Mouse (Mus musculus) c-Kit-positive CD71-negative TER-119-negative erythroid progenitor cells, embryonic 14.5 days (primary cell): ENCODE measurements at regions not wholly inside any gene's neighbourhood (a gene's known extent, or its start where the extent isn't known, plus 50 kb on each side); places are given as distances from the start of the nearest gene placed in this dataset.
A peak's percentile ranks its signal among the peaks of the same experiment; 100 is the strongest.

ENCODE experiments used
- DNase-seq: peaks from one replicate; pipeline ENCODE4 v3.0.0-alpha.2; 2013; ENCODE audit warnings: low read depth

DNA sequence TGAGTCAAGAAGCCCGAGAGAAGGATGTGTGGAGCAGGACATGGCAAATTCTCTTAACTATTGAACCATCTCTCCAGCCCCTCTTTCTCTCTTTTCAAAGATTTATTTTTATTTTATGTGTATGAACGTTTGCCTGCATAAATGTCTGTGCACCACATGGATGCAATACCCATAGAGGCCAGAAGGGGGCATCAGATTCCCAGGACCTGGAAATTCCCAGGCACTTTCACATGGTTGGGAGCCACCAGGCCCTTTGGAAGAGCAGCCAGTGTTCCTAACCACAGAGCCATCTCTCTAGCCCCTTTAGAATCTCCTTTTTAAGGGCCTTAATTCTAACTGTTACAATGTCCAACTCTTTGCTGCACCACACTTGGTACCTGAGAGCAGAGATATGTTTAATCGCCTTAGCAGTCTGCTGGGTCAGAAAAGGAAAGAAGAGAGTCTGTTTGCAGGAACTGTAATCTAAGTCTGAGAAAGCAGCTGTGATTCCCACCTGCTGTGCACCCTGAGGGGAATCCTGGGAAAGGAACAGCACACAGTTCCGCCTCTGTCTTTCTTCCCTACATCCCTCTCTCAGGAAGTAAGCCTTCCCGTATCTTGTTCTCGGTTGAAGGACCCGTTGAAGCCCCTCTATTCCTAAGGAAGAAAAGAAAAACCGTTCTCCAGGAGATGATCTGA is 186.8 kb downstream of the Katnal1 start:
- no peak for DNase-seq

DNA sequence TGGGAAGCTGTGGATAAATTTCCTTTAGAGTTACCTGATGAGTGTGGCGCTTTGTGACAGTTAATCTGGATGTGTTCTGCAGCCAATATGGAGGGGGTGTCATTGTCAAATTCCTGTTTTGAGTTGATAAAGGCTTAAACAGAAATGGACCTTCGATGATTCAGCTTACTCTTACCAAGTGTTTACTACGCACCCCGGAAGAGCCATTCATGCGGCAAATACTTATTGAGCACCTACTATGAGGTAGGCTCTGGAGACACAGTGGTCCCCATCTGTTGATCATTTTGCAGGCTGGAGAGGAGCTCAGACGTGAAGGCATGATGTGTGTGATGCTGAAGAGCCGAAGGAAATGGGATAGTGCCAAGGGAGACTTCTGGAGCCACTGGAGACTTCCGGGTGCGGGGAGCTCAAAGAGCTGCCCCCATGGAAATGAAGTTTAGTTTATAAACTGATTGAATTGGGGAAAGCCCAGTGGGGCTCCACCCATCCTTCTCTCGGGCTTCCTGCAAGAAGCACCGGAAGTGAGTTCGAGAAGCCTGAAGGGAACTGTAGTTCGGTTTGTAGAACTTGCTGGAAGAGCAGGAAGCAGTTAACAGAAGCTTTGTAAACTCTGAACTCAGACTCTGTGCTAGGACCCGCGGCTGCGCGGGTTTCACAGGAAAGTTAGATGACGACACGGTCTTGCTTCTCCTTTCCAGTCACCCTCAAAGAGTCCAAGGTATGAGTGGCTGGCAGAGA is 187.7 kb downstream of the Katnal1 start:
- no peak for DNase-seq

DNA sequence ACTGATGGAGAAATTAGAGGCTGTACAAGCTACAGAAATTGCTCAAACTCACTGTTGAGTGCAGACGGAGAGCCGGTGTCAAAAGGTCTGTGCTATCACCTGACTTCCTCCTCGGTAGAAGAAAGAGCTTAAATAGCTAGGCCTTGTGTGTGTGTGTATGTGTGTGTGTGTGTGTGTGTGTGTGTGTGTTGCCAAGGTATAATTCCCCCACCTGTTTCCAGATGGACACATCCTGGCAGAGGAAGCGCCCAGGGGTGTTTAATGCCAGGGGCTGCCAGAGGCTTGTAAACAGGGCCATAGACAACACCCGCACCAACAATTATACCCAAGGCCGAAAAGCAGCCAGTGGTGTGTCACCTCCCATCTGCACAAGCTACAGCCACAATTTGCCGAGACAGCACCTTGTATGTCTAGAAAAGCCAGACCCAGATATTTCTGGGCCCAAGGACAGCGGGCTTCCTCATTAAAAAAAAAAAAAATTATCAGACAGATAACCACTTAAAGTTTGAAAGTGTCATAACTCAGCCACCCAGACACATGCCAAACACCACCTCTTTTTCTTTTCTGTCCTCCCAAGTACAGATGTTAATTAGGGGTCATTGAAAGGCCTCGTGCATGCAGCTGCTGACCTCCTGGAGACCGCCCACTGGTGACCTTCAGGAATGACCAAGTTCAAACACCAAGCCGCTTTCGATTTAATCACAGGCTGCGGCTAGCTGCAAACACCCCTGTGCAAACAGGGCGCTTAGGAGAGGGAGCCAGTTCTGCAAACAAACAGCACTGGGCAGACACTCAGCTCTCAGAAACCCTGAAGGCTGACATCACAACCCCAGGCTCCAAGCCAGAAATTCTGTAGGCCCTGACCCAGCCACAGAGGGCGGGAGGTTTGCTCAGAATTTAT is 188.0 kb upstream of the Ubl3 start:
- no peak for DNase-seq

DNA sequence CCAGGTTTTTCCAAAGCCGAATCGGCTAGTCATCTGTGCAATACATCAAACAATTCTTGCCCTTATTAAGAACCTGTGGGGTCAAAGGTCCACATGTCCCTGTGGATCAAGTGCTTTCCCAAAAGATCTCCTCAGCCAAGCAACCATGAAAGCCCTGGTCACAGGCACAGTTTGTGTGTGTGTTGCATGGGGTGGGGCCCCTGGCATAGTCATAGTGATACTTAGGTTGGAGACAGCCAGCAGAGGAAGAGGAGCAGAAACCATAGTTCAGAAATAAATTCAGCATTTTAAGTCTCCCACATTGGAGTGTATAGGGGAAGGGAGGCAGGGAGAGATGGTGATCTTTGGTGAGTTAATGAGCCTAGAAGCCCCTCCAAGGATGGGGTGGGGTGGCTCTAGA is 187.1 kb upstream of the Ubl3 start:
- DNase-seq, result no peak

DNA sequence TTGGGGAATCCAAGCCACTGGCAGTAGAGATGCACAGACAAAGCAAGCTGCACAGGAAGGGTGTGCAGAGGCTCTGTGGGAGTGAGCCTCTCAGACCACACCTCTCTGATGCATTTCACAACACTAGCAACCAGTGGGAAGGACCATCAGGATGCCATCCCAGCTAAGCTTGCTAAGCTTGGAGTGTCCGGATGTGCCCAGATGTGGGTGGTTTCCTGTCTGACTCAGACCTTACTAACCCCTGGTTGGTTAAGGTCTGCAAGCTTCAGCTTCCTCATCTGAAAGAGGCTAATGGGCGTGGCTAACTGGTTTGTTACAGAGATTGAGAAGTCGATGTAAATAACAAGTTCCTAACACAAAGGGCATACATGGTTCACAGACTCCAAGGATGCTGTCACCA is 186.6 kb upstream of the Ubl3 start:
- peak; percentile 83 for DNase-seq

DNA sequence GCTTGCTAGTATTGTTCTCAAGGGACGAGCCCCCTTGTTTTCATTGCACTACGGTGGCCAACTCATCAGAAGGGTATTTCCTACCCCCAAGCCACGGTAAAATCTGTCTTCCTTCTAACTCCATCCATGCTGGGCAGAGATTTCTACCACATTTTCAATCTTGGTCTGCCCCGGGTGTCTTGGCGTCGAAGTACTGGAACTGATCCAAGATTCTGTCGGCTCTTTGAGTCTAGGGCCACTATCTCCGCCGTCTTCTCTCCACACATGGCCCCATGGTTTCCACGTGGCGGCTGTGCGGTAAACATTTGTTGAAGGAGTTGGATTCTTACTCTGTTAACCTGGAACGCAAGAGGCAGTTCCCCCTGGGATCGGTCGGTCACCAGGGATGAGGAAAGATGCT is 177.0 kb upstream of the Ubl3 start:
- DNase-seq, result no peak

DNA sequence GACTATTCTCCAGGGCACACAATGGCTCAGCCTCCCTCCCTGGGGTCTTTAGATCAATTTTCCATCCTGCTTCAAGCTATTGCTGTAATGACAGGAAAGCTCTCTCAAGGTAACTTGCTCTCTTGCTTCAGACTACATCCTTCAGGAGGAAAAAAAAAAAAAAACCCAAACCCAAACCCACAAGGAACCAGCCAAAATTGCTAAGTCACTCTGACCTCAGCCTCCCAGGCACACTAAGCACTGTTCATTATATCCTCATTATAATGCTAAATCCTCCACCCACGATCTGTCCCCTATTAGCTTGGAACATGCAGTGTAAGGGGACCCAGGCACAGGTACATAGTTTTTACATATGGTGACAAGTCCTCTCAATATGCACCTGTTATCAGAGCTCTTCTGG is 175.9 kb upstream of the Ubl3 start:
- DNase-seq, result no peak

DNA sequence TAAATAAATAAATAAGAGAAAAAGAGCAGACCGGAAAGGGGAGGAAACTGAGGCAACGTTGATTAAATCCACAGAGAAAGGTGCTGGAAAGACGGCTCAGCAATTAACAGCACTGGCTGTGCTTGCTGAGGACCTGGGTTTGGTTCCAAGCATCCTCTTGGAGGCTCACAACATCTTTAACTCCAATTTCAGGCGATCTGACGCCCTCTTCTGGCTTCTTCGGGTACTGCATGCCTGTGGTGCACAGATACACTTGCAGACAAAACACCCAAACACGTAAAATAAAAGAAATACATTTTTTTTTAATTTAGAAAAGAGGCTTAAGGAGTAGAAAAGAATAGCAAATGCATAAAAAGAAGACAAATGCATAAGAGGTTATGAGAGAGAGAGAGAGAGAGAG is 173.9 kb upstream of the Ubl3 start:
- no peak for DNase-seq

DNA sequence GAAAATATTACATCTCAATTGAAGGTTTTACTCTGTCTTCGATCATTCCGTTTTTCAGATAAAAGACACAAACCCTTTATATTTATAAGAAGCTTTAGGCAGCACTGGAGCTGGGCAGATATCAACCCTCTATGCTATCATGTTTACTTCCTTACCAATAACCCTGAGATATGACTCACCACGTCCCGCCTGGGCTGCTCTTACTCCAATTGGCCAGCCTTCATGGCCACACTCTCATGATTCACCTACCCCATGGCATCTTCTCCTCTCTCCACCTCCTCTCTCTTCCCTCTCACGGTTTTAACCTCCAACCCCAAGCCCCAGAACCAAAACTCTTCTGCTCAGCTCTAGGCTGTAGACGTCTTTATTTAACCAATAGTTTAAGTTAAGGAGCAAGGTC is 171.9 kb upstream of the Ubl3 start:
- DNase-seq, result no peak

DNA sequence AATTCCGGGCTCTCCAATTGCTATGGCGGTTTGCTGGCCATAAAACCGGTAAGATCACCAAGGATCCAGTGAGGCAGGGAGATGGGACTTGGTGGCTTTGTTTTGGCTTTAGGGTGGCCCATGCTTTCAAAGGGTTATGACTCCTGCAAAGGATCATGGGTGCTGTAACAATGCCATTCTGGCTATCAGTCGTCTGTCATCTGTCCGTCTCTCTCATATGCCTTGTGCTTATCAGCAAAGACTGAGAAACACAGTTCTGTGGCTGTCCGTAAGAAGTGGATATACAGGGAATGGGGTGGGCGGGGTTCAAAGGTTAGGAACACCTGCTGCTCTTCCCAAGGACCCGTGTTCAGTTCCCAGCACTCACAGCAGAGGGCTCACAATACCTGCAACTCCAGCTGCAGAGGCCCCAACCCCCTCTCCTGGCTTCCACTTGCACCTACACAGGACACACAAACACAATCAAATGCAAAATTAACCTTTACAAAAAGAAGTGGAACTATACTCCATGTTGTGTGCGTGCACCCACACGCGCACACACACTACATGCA is 171.2 kb upstream of the Ubl3 start:
- DNase-seq, result no peak

DNA sequence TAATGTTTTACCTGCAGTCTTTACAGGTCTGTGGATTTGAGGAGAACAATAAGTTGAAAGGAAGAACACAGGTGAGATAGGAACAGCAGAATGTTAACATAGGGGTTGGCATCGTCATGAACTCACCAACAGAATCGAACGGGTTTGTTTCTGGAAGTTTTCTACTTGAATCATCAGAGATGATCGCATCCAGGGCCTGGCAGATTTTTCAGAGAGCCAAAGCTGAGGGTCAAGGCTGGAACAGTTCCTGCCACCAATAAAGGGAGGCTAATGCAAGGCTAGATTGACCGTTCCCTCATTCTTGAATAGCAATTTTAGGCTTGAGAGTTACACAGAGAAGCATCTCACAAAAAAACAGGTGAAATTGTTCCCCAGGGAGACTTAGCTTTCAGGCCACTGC is 168.0 kb upstream of the Ubl3 start:
- DNase-seq, result no peak

DNA sequence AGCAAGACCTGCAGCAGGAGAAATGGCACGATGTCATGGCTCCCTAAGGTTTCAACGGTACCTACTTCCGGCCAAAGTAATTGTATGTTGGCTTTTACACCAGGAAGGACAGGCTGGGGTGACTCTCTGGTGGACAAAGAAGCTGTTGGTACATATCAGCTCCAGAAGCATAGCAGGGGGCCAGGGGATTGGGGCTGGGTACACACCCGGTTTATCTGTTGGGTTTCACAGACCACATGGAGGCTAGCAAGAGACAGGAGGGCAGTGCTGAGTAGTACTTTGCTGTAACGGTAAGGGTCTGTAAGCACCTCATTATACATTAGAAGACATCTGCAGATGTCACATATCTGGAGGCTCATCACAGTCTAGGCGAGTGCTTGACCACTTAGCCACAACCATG is 164.0 kb upstream of the Ubl3 start:
- no peak for DNase-seq

DNA sequence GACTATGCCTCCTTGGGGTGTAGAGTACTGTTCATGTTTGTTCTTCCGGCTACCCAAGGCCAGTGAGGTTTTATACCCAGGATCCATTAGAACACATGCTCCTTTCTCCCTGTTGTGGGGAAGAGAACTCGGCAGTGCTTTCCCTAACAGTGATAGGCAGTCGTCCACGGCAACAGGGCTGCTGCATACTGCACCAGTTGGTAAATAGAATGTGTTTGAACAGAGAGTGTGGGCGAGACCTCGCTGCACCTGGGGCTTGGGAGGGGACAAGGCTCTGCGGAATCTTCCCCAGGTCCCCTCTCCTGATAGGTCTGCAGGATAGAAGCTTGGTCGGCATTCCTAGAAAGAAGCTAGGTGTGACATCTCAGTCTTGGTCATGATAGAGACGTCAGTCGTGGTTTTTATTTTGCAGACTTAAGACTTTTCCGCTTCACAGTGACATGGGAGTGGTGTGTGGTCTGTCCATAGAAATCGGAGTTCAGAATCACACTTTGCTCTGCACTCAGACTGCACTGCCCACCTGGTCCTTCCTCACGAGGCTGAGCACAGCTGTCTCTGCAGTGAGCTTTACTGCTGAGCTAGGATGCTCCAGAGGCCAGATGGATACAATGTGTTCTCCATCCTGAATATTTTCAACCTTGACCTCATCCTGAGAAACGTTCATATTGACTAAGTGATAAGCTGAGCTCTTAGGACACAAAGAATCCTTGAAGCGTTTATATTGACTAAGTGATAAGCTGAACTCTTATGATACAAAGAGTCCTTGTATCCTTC is 162.8 kb upstream of the Ubl3 start:
- no peak for DNase-seq

DNA sequence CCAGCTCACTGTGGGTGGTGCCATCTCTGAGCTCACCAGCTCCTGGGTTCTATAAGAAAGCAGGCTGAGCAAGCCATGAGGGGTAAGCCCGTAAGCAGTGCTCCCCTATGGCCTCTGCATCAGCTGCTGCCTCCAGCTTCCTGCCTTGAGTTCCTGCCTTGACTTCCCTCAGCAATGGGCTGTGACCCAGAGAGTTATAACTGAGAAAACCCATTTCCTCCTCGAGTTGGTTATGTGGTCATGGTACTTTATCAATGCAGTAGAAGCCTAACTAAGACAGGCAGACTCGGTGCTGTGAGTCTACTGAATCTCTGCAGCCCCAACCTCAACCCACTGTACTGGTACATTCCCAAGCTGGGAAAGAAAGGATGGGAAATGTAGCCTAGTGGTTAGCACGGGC is 162.2 kb upstream of the Ubl3 start:
- DNase-seq, result no peak

DNA sequence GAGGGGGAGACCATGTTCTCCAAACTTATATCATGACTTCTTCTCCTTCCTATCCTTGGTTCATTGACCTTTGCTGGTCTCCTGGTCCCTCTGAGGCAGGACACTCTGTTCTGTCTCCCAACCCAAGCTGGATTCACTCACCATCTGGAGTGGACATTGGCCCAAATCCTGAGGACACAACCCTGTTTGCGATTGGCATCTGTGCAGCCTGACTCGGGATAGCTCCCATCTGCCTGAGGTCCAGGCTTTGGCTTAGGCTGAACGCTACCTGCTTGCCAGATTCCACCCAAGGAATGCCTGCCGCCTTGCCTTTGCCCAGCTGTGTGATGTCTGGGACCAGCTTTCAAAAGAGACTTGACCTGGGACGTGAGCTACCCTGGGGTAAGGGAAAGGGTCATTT is 161.2 kb upstream of the Ubl3 start:
- no peak for DNase-seq

DNA sequence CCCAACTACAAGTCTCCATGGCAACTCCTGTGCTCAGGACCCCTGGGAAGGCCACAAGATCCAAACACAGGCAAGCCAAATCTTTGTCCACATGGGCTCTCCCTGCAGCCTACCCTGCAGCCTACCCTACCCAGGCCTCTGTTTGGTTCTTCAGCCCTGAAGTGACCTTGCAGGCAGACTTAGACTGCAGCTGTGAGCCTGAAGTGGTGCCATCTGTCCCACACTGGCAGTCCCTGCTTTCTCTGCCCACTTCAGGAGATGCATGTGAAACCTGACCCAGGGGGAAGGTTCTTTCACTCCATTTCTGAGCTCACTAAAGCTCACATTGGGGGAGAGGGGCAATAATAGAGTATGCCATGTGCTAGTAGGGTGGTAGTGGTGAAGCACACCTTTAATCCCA is 160.4 kb upstream of the Ubl3 start:
- no peak for DNase-seq

DNA sequence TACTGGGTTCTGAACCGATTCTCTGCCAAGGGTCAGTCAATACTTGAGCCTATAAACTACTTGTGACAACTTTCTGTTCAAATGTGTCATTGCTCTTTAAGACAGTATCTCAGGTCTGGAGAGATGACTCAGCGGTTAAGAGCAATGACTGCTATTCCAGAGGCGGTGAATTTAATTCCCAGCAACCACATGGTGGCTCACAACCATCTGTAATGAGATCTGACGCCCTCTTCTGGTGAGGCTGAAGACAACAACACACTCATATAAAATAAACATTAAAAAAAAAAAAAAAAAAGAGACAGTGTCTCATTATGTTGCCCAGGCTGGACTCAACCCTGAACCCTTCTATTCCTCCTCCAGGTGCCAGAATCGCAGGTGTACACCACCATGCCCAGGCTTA is 159.0 kb upstream of the Ubl3 start:
- DNase-seq, result no peak

DNA sequence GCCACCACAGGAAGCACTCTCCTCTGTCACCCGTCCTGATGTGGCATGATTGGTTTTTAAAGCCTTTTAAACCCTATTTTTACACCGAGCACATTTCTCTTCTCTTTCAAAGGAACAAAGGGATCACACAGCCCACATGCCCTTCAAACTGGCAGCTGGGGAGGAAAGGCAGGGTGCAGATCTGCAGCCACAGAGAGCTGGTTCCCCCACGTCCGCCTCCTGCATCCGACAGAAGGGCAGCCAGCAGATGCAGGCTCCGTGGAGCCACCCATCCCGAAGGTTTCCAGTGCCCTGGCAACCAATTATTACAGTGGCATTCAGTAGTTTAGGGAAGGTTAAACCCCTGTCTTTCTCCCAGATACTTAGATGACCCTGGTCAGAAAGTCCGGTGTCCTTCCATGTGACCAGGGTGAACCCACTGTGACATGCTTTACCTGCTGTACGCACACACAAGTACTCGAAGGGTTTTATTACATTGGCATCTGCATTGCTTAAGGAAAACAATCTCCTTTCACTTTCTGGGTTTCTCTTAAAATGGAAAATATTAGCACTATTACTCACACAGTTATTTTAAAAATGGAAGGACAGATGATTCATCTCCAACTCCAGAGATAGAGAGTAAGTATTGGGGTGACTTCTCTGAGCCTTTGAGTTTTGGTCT is 156.7 kb upstream of the Ubl3 start:
- DNase-seq, result no peak

DNA sequence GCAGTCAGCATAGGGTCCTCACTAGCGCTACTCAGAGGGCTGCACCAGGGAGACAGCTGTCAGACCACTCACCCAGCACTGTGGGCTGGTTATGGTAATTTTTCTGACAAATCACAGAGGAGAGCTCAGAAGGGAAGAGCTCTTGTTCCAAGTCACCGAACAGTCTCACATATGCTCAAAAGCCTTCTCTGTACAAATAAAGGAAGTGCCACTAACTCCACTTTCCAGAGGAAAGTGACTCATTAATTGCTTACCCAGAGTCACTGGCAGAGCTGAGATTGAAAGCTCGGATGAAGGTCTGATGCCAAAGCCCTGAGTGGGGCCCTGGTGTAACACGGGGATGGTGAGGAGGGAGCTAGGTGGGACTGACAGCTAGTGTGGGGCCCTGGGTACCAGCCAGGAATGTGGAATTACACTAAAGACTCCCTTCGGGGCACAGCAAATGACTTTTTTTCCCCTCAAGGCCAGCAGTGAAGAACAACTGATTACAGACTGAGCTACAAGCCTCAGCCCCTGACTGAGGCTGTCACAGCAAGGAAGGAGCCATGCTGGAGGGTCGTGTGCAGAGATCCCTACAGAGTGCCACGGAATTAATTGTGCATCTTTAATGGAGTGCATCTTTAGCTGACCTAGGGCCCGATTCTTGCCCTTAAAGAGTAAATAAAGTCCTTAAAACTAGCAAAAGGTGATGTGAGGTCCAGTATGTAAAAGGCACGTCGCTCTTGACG is 155.6 kb upstream of the Ubl3 start:
- peak; percentile 19 for DNase-seq

DNA sequence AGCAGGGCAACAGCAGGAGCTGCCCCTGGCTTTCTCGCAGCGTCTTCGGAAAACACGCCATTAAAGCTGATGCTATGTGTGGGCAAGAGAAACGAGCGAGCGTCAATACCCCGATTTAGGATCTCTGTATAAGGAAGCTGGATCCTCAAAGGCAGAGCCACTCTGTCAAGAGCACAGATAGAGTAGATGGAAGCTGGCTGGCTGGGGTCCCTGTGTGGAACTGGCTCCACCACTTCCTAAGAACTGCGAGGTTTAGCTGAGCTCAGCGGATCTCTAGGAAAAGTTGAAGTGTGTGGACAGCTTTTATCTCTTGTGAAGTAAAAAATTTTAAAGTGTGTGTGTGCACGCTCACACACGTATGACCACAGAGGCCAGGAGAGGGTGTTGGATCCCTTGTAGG is 154.7 kb upstream of the Ubl3 start:
- no peak for DNase-seq
